Mouse (Mus musculus): ENCODE data around the gene Zfp691.

DNA sequence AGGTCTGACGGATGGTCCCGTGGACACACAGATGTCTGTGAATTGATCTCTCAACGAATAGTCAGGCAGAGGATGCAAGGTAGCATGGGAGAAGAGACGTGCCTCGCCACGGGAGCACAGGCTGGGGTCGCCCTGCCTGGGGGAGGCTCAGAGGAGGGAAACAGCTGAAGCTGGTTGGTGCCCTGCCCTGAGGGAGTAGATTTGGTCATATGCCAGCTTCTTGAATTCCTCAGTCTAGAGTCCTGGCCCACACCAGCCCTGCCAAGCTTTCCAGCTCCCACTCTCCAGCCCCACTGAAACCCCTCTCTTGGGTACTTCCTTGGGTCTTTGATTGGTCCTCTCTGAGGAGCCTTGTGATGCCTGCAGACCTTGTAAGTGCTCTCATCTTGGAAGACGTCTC lies 42.7 kb upstream of the Zfp691 start:
- TF ChIP-seq POLR2A (IDR thresholded peaks at IDR 0.05; ENCODE audit: borderline replicate concordance, control insufficient read depth, low read depth, low read length) (no peak), CTCF (IDR thresholded peaks at IDR 0.05; ENCODE audit: control insufficient read depth, insufficient read depth, low read length) (no peak)
